Mouse (Mus musculus) kidney, embryonic 15.5 days (tissue): ENCODE measurements around the gene Uhrf1. TPM values are rescaled to one million over a fixed set of nuclear protein-coding genes. Genes with fewer than 3 reads are reported as not detected.

Source experiments
- ATAC-seq: fragments of 200-750 bp; cut with Nextera tagmentation; replicated peaks from 2 replicates; pipeline ENCODE4 v1.8.0; 2017; ENCODE audit warnings: moderate TSS enrichment; ENCODE audit not compliant: low FRiP score
- H3K27ac ChIP-seq: fragments of 300-500 bp; sonication (generic); 2 replicates; pipeline ENCODE4 v1.5.1; 2015; ENCODE audit warnings: mild to moderate bottlenecking, inconsistent platforms
- H3K27me3 ChIP-seq: fragments of 300-500 bp; sonication (generic); 2 replicates; pipeline ENCODE4 v1.6.1; 2015; ENCODE audit warnings: inconsistent platforms
- H3K36me3 ChIP-seq: fragments of 300-500 bp; sonication (generic); 2 replicates; pipeline ENCODE4 v1.6.1; 2015; ENCODE audit warnings: inconsistent platforms
- H3K4me1 ChIP-seq: fragments of 300-500 bp; sonication (generic); 2 replicates; pipeline ENCODE4 v1.6.1; 2015; ENCODE audit warnings: inconsistent platforms
- H3K4me2 ChIP-seq: fragments of 300-500 bp; sonication (generic); 2 replicates; pipeline ENCODE4 v1.6.1; 2015; ENCODE audit warnings: moderate library complexity, mild to moderate bottlenecking, inconsistent platforms
- H3K4me3 ChIP-seq: fragments of 300-500 bp; sonication (generic); replicated peaks from 2 replicates; pipeline ENCODE4 v1.5.1; 2015; ENCODE audit warnings: mild to moderate bottlenecking, inconsistent platforms
- H3K9ac ChIP-seq: fragments of 300-500 bp; sonication (generic); 2 replicates; pipeline ENCODE4 v1.6.1; 2015; ENCODE audit warnings: mild to moderate bottlenecking, inconsistent platforms
- H3K9me3 ChIP-seq: fragments of 300-500 bp; sonication (generic); replicated peaks from 2 replicates; pipeline ENCODE4 v1.6.1; 2016; ENCODE audit warnings: inconsistent platforms
- WGBS: fragments of 180-500 bp; shearing (Covaris S2); methylation state at CpG from one replicate; pipeline ENCODE4 v1.1.7; 2015; ENCODE audit warnings: mixed read lengths; 5-methylcytosine and 5-hydroxymethylcytosine counted together
- polyA plus RNA-seq: library from polyadenylated mRNA; unstranded; fragments of >200 nt; fragmentation: Nextera tagmentation; extraction: Ambion mirVana; gene quantifications from 2 replicates; pipeline ENCODE4 v1.2.1, GENCODE M21; 2015

Gene Uhrf1
- polyA plus RNA-seq, 1 experiment from 2014 or later, result 175 TPM

DNA sequence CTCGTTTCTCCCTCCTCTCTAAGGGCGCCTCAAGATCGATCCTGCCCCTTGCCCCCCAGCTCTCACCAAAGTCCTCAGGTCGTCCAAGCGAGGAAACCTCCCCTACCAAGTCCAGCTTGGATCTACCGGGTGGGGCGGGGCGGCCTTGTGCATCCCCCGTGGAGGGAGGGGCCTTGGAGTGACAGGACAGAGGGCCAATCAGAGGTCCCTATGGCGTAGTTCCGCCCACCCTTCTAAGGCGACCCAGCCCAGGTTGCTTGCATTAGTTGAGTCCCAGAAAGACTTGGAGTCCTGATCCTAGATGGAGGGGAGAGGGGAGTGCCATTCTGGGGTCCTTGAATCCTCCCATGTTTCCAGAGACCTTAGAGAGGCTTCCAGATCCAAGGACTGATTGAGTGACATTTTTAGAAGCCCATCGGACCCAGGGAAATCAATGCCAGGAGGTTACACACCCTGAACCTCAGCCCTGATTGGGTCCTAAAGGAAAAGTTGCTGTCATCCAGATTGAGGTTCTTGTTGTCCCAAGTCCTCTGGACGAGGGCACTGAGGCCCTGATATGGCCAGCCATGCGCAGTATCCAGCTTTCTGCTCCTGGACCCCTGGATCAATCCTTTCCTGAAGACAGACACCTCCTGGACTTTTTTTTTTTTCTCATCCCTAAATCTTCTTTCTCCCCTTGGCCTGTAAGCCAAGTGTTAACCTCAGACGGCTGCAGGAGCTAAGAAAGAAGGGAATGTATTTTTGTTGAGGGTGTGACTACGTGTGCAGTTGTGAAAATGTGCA is 12.5 kb upstream of the Uhrf1 start:
- H3K4me2 ChIP-seq, result peak overlapping the region; percentile 70
- 4% methylated on average over 17 of the region's 17 CpGs for WGBS
- ATAC-seq, result peak; percentile 90

DNA sequence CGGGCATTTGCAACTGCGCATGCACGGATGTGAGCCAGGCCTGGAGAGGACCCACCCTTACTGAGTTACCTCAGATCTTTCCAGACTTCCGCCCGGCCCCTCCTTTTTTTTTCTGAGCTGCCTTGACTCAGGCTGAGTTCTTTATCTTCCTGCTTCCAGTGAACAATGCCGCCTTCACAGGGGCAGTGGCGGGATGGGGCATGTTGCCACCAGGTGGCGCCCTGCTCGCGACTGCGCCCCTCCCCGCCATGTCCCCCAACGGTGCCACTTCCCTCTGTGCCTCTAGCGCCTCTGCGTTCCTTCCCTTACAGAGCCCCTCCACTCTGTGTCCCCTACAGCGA is 12.0 kb upstream of the Uhrf1 start:
- Histone ChIP-seq H3K27ac (peak overlapping the region; percentile 97), H3K9me3 (no peaks in the 10 kb centered on the region), H3K4me1 (peaks cover 61% of the 10 kb centered on the region), H3K36me3 (peaks cover 11% of the 10 kb centered on the region), H3K9ac (peak overlapping the region; percentile 52), H3K4me2 (peak overlapping the region; percentile 70), H3K4me3 (peak overlapping the region; percentile 55), H3K27me3 (no peaks in the 10 kb centered on the region)
- WGBS, result under 1% methylated on average over 16 of the region's 16 CpGs
- peak; percentile 86 for ATAC-seq

More for the DNA sequence above, 12.5 kb upstream of the Uhrf1 start:
- Histone ChIP-seq H3K36me3 (peaks cover 17% of the 10 kb centered on the region), H3K27ac (peak overlapping the region; percentile 97), H3K27me3 (no peaks in the 10 kb centered on the region), H3K9me3 (no peaks in the 10 kb centered on the region), H3K4me1 (peaks cover 61% of the 10 kb centered on the region), H3K9ac (peak overlapping the region; percentile 52), H3K4me3 (peak overlapping the region; percentile 55)

DNA sequence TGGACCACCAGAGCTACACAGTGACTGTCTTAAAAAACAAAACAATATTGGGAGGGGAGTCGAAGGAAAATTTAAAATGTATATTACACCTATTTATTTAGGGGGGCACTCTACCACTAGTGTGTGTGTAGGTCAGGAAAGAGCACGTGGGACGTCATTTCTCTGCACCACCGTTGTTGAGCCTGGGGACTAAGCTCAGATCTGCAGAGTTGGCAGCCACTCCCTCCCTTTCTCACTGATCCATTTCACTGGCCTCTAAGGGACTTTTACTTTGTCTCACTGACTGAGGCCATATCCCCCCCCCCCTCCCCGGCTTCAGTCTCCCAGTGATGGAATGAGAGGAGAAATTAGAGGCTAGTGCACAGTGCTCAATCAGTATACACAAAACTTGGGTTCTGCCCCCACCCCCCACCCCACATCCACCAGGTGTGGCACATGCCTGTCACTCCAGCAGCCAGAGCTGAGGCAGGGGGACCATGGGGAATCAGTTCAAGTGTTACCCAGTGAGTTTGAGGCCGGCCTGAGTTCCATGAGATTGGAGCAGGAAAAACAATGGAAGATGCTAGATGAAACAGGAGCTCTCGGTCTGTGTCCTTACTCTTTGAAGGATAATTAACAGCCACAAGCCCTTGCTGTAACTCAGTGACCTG is 11.2 kb upstream of the Uhrf1 start:
- no peak overlapping the region for H3K9ac ChIP-seq
- H3K36me3 ChIP-seq, result peaks cover 3% of the 10 kb centered on the region; the same call in 1 of the 2 replicates
- ATAC-seq, result peak; percentile 8; the same call in 1 of the 2 replicates
- no peaks in the 10 kb centered on the region for H3K27me3 ChIP-seq
- H3K4me2 ChIP-seq, result peak overlapping the region; percentile 70; the same call in 1 of the 2 replicates
- WGBS, result 49% methylated on average over 7 of the region's 7 CpGs
- peaks cover 59% of the 10 kb centered on the region for H3K4me1 ChIP-seq
- H3K9me3 ChIP-seq, result no peaks in the 10 kb centered on the region
- no peak overlapping the region for H3K4me3 ChIP-seq
- peak overlapping the region; percentile 97 for H3K27ac ChIP-seq

DNA sequence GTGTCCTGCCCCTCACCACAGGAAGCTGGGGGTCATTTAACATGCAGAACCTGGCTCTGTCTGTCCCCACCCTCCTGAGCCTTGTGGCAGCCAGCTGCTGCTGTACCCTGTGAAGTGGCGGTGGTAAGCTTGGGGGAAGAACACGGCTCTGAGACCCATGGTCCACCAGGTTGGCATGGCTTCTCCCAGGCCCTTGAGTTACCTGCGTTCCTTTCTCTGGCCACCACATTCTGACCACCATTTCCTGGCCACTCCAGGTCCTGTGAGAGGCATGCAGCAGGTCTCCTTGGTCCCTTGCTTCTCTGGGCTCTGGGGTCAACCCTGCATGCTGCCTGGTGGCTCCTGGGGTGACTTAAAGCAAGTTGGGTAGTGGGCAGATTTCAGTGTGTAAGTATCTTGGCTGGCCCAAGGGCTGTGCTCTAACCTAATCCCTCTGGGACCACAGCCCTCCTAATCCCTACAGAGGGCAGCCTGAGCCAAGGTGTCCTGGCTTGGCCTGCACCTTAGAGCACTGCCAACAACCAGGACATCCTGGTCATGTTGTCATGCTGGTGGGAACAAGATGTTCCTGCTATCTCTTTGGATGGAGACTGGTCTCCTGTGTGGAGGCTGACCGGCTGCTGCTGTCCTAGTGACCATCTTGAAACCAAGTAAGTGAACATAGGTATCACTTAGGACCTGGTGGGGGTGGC is 10.4 kb upstream of the Uhrf1 start, which contains the start of gene Plin3:
Gene Plin3 (minus strand): TSS at position 343 of the 692 bp plus-strand sequence.
- H3K36me3 ChIP-seq, result no peaks in the 10 kb centered on the region
- ATAC-seq, result no peak
- WGBS, result 76% methylated on average over 4 of the region's 4 CpGs
- no peaks in the 10 kb centered on the region for H3K9me3 ChIP-seq
- no peaks in the 10 kb centered on the region for H3K27me3 ChIP-seq
- H3K4me2 ChIP-seq, result no peak within 1 kb of the TSS; the same call in 1 of the 2 replicates
- no peak within 1 kb of the TSS for H3K4me3 ChIP-seq
- no peak within 1 kb of the TSS for H3K9ac ChIP-seq
- peak within 1 kb of the TSS; percentile 97 for H3K27ac ChIP-seq
- H3K4me1 ChIP-seq, result peaks cover 53% of the 10 kb centered on the region

DNA sequence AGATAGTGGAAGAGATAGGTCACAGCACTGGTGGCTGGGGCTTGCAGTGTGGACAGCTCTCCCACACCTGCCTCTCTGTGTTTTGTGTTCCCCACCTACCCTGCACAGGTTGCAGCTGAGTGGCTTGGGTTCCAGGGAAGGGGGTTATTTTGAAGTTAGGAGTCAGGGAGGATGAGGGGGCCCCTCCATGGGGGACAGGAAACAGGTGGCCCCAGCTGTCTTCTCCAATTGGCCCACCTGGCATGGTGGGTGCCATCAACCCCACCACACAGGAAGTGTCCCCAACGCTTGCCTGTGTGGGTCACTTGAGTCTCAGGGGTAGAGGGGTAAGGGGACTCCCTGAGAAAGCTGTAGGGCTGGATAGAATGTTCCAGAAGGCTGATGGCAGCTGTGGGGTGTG is 9.8 kb upstream of the Uhrf1 start:
- H3K4me1 ChIP-seq, result peaks cover 47% of the 10 kb centered on the region
- 59% methylated on average over 1 of the region's 1 CpGs for WGBS
- H3K36me3 ChIP-seq, result no peaks in the 10 kb centered on the region
- no peak overlapping the region for H3K9ac ChIP-seq
- no peak for ATAC-seq
- no peaks in the 10 kb centered on the region for H3K27me3 ChIP-seq
- no peak overlapping the region for H3K4me3 ChIP-seq
- no peaks in the 10 kb centered on the region for H3K9me3 ChIP-seq
- no peak overlapping the region for H3K27ac ChIP-seq
- no peak overlapping the region for H3K4me2 ChIP-seq

DNA sequence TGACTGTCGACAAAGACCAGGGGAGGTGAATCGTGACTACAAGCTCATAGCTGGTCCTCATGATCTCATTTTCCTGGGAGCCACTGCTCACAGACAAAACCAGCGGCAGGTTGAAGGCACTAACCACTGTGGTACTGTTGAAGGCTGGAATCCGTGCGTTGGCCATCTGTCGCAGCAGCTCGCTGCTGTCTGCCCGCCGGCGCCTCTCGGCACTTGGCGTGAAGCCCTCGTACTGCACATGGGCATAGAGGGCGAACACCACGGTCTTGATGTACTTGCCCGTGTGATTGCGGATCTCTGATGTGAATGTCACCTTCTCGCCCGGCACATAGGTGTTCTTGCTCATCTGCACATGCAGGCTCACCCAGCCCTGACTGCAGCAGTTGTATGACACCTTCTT is 8.9 kb upstream of the Uhrf1 start:
- Histone ChIP-seq H3K27ac (no peak overlapping the region), H3K9ac (no peak overlapping the region), H3K4me2 (no peak overlapping the region), H3K36me3 (no peaks in the 10 kb centered on the region), H3K4me3 (no peak overlapping the region), H3K27me3 (no peaks in the 10 kb centered on the region), H3K4me1 (peaks cover 38% of the 10 kb centered on the region), H3K9me3 (no peaks in the 10 kb centered on the region)
- no peak for ATAC-seq
- 91% methylated on average over 19 of the region's 19 CpGs for WGBS

DNA sequence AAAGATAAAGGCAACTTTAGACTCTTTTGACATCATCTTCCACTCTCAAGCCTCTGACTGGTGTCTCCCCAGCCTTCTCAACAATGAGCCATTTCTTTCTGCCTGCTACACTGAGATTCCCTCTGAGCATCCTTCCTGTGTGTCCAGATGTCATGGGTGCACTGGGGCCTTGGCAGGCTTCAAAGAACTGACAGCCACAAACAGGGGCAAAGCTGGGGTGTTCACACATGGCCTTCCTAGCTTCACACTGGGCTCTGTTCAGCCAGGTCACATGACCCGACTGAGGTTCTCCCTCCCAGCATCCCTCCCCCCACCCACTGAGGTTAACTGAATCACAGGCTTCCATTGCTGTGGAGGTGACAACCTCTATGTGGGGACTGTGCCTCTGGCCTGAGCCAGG is 6.9 kb upstream of the Uhrf1 start:
- no peak for ATAC-seq

DNA sequence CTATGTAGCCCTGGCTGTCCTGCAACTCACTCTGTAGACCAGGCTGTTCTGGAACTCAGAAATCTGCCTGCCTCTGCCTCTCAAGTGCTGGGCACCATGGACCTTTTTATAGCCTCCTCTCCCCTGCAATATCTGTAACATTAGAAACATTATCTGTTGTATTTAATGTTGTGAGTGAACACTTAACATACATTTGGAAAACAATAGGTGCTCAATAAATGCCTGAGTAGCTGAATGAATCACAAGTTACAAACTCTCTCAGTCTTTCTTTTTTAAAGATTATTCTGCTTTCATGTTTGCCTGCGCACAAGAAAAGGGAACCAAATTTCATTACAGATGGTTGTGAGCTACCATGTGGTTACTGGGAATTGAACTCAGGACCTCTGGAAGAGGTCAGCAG is 4.9 kb upstream of the Uhrf1 start:
- H3K9me3 ChIP-seq, result no peaks in the 10 kb centered on the region
- H3K4me1 ChIP-seq, result peaks cover 15% of the 10 kb centered on the region
- no peak overlapping the region for H3K4me2 ChIP-seq
- H3K27ac ChIP-seq, result no peak overlapping the region
- H3K9ac ChIP-seq, result no peak overlapping the region
- no peaks in the 10 kb centered on the region for H3K36me3 ChIP-seq
- no peaks in the 10 kb centered on the region for H3K27me3 ChIP-seq
- no peak overlapping the region for H3K4me3 ChIP-seq
- no peak for ATAC-seq
- 98% methylated on average over 1 of the region's 1 CpGs for WGBS

More for the DNA sequence above, 6.9 kb upstream of the Uhrf1 start:
- Histone ChIP-seq H3K9ac (no peak overlapping the region), H3K27ac (no peak overlapping the region), H3K27me3 (no peaks in the 10 kb centered on the region), H3K9me3 (no peaks in the 10 kb centered on the region), H3K36me3 (no peaks in the 10 kb centered on the region), H3K4me2 (no peak overlapping the region), H3K4me1 (peaks cover 21% of the 10 kb centered on the region), H3K4me3 (no peak overlapping the region)
- 71% methylated on average over 1 of the region's 1 CpGs for WGBS

DNA sequence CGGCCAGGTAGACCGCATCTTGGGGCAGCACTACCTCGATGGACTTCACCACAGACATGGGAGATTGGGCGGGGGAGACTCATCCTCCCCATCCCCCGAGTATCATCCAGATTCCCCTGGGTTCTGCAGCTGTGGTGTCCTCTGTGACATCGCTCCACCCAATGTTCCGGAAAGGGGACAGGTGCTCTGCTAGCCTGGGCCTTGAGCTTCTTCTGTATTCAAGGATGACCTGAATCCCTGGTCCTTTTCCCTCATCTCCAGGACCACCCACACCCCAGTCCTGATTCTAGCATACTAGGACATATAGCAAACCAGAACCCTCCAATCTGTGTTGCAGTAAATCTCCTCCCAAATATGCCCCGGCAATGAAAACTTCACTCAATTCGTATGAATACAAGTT is 2.9 kb upstream of the Uhrf1 start, which contains the start of gene Arrdc5:
Gene Arrdc5 (minus strand): TSS at position 101 of the 400 bp plus-strand sequence.
- Histone ChIP-seq H3K4me1 (peaks cover 26% of the 10 kb centered on the region), H3K27ac (no peak within 1 kb of the TSS), H3K9me3 (no peaks in the 10 kb centered on the region), H3K36me3 (no peaks in the 10 kb centered on the region), H3K4me2 (no peak within 1 kb of the TSS), H3K4me3 (no peak within 1 kb of the TSS), H3K9ac (no peak within 1 kb of the TSS), H3K27me3 (no peaks in the 10 kb centered on the region)
- no peak for ATAC-seq
- WGBS, result 87% methylated on average over 9 of the region's 9 CpGs

DNA sequence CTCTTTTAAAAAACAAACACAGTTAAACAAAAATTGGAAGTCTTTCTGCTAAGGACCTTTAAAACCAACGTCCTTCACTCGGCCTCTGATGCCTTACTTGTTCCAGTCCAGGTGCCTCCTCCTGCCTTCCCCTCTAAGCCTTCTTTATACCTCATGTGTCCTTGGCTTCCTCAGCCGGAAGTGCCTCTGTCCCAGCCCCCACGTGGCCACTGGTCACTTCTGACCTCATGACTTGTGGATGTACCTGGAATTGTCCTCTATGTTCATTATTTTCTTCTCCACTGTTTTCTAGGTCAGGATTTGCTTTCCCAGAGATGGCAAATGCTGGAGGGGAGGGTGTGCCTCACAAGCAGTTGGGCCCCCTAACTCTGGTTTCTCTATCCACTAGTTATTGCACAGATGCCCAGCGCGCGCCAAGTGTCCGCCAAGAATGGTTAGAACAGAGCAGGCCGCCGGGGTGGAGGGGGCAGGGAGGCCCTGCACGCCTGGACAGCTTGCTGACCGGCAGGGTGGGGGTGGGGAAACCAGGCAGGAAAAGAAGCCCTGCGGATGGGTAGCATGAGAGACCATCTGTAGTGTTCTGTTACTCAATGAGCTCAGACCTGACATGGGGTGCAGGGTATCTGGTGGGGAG is 641 bp upstream of the Uhrf1 start:
- Histone ChIP-seq H3K4me1 (peaks cover 49% of the 10 kb centered on the region), H3K9me3 (no peaks in the 10 kb centered on the region), H3K4me3 (peak overlapping the region; percentile 88), H3K4me2 (peak overlapping the region; percentile 99), H3K36me3 (peaks cover 21% of the 10 kb centered on the region), H3K9ac (peak overlapping the region; percentile 79), H3K27ac (peak overlapping the region; percentile 98), H3K27me3 (no peaks in the 10 kb centered on the region)
- peak; percentile 69 for ATAC-seq
- WGBS, result 15% methylated on average over 13 of the region's 13 CpGs

DNA sequence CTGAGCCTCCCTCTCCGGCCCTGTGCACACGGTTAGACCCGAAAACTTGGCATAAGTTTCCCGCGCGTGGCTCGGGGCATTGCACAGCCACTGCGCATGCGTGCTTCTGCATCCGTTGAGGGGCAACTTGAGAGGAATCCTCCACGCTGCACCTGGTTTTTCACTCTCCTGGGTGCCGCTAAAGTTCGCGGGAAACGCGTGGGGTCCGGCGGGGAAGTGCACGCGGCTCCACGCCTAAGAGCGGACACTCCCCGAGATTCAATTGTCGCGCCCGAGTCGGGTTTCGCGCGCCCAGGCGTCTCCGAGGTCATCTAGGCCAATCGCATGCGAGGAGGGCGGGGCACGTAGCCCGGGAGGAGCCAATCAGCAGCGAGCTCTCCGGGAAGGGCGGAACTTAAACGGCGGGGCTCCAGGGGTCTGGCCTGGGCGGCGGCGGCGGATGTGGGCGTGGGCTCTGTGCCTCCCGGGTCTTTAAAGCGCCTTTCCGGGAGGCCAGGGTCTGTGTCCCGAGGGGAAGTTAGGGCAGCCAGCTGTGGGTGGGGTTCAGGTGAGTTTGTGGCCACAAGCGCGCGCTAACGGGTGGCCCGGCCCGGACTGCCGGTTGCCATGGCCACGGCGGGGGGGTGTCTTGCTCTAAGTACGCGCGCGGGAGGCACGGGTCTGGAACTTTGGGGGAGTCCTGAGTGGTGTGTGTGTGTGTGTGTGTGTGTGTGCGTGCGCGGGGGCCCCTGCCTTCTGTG is 896 bp downstream of the Uhrf1 start:
- peaks cover 36% of the 10 kb centered on the region for H3K36me3 ChIP-seq
- no peaks in the 10 kb centered on the region for H3K9me3 ChIP-seq
- peak overlapping the region; percentile 79 for H3K9ac ChIP-seq
- no peaks in the 10 kb centered on the region for H3K27me3 ChIP-seq
- H3K4me1 ChIP-seq, result peaks cover 65% of the 10 kb centered on the region
- peak overlapping the region; percentile 88 for H3K4me3 ChIP-seq
- peak overlapping the region; percentile 98 for H3K27ac ChIP-seq
- under 1% methylated on average over 68 of the region's 68 CpGs for WGBS
- peak; percentile 85 for ATAC-seq
- peak overlapping the region; percentile 99 for H3K4me2 ChIP-seq
